Mouse (Mus musculus) erythroid progenitor cell, adult 5-6 weeks (primary cell): ENCODE measurements around the gene Sugp2. TPM values are rescaled to one million over a fixed set of nuclear protein-coding genes. Genes with fewer than 3 reads are reported as not detected.
"Not testable (repeated sequence)": the region's sequence is repeated elsewhere in the genome, so short reads cannot be mapped to it uniquely, and the experiment has no call there.

Source experiments
- ATAC-seq: replicated peaks from 2 replicates; pipeline ENCODE4 v1.8.0; 2016; ENCODE audit warnings: moderate number of reproducible peaks, mild to moderate bottlenecking, moderate TSS enrichment, inconsistent platforms; ENCODE audit not compliant: poor library complexity, low FRiP score, severe bottlenecking
- total RNA-seq, 2 experiments: library from RNA; stranded (forward) in 1 of 2; stranded (reverse) in 1 of 2; fragments of 150-400 nt in 1 of 2; fragments of 186-747, 209-891 nt in 1 of 2; gene quantifications; 2 replicates each; pipeline versions ENCODE4 v1.2.3 to v1.2.4; 2015 to 2017; ENCODE audit warnings: low replicate concordance in 2 of 2

Gene Sugp2
- total RNA-seq (2015; ENCODE audit: low replicate concordance), result 36.8 and 49.0 TPM in 2 replicates
- total RNA-seq (2017; ENCODE audit: low replicate concordance), result 51.5 and 60.7 TPM in 2 replicates

DNA sequence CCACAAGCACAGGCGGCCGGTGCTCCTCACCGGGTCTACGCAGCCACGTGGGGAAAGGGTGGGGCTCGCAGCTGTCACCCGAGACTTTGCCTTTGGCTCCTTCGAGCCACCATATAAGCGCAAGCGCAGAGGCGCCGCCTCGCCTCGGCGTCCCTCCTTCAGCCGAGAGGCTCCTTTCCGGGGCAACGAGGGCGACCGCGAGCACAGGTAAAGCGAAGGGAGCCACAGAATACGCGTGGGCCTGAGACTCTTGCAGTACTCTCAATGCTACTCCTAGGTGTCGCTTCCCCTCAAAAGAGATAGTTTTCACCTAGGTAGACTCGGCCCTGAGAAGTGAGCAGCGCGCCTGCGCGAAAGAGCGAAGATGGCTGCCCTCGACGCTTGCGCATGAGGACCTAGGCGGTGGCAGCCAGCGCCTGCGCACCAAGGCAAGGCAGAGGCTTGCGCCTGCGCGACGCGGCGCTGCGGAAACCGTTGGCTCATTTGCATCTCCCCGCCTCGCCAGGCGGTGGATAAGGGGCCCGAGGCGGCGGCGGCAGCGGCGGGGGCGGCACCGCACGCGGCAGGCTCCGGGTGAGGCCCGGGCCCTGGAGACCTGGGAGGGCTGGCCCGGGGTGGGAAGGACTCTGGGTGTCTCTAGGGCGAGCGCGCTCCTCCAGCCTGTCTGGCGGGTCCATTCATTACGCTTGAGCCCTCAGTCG is at the start of gene Sugp2, which contains the start of gene Armc6:
Sugp2 (plus strand) TSS at position 147 of the 701 bp plus-strand sequence.
Armc6 (minus strand) TSS at position 387 of the 701 bp plus-strand sequence.
- ATAC-seq, result peak; percentile 93

DNA sequence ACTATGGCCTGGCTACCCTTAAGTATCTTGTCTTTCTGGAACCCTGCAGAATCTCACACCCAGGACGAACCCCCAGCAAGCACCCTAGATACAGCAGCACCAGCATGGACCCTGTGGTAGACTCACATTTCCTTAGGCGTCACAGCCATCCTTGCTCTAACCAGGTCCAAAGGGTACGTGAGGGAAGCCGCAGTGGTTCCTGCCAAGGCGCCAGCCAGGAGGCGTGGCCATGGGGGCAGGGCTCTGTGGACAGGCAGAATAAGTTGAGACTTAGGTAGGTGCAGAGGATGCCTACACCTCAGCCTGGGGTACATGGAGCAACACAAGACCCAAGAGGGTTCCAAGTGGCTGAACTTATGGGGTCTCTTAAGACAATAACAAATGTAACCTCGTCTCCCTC is 45.3 kb upstream of the Sugp2 start:
- ATAC-seq, result no peak

DNA sequence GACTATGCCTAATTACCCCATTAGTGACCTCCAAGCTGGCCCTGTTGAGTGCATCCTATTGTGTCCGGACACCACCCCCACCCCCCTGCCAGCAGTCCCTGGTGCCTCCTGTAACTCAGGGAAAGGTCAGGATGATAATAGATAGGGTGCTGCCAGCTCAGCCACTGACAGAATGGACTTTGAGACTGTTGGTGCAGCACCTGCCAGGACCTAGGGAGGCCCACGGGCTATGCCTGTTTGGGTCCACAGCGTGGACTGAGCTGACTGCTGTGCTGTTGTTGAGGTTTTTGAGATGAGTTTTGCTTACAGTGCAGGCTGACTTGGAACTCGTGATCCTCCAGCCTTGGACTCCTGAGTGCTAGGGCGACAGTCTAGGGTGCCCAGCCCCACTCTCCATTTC is 40.8 kb upstream of the Sugp2 start:
- ATAC-seq, result no peak

DNA sequence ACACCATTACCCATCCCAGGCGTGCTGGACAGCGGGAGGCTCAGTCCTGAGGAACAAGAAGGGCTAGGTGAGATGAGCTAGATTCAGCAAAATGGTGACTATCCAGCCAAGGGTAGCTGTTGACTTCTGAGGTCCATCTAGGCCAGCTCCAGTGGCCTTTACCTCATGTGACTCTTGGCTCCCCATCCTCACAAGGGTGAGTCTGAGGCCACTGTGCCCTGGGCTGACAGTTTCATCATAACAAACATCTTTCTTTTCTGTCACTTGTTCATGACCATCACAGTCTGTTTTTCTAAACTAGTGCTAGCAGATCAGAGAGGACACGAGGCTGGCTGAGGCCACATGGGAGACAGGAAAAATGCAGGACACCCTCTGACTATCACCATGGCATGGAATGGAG is 39.8 kb upstream of the Sugp2 start:
- ATAC-seq, result no peak

DNA sequence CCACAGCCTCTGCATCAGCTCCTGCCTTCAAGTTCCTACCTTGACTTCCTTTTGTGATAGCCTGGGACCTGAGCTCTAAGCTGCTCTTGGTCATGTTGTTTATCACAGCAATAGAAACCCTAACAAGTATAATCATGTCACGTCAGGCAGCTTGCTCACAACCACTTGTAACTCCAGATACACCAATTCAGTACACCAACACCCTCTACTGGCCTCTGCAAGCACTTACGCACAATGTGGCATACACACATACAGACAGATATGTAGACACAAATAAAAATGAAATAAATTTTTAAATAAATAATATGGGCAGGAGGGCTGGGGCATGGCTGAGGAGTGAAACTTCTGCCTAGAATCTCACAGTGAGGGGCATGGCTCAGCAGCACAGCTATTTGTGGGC is 38.3 kb upstream of the Sugp2 start:
- ATAC-seq, result no peak

DNA sequence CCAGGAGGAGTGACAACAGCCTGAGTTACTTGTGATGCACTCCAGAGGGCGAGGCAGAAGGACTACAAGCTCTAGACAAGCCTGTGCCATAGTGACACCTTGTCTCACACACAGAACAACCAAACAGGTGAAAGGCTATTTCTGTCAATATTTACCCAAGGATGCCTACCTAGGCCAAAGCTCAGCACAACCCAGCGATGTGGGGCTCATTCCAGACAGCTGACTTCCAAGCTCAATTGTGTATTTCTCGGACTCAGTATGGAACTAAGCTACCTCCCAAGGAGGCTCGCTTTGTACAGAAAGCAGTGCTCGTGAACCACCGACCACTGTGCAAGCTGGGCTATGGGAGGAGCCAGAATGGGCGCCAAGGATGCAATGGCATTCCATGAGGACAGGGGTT is 36.4 kb upstream of the Sugp2 start:
- ATAC-seq, result no peak

DNA sequence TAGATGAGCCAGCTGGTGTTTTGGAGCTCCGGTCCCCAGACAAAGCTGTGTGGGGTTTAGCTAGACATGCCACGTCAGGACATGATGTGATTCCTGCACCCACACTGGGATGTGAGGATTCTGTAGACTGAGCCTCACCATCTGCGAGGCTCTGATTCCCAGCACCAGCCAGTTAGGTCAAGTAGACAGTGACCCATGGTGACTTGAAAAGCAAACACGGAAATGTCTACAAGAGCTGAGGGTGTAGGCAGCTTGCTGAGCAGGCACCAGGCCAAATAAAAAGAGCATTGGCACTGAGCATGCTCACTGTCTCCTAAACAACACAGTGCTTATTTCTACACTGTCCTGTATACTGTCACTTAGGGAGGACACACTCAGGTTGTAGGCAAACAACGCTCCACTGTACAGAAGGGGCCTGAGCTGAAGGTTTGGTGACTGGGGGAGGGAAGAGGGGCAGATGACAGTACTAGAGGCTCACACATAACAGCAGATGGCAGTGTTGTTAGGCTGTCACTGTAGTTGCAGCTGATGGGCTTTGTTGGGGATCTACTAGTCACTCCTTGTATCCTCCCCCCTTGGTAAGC is 33.8 kb upstream of the Sugp2 start:
- peak; percentile 44 for ATAC-seq

DNA sequence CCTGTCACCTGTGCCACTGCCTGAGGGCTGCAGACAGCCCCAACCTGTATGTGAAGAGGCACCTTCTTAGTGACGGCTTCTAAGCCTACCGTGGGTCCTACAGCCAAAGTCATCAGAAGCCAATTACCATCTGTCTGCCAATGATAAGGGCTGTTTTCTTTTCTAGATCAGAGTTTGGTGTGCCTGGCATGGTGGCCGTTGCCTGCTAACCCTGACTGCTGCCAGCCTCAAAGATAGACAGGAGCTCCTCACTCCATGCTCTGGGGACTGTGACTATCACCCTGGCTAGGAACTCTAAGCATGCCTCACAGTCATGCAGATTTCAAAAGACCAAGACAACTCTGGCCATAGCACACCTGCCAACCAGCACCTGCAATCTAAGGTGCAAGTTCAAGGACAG is 32.6 kb upstream of the Sugp2 start:
- ATAC-seq, result peak; percentile 89

DNA sequence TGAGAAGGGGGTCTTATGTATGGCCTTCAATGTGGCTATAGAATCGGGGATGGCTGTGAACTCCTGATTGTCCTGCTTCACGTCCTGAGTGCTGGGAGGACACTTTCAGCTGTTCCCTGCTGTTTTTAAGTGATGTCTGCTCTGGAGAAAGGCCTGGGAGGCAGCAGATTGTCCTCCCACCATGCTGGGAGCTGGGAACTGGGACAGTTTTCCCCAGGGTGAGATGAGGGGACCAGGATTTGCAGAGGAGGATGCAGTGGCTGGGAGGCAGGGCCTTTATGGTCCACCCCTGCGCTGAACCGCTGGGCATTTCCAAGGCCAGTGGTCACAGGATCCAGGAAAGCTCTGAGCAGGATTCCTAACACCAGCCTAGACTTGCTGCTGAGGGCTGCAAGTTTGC is 31.0 kb upstream of the Sugp2 start:
- no peak for ATAC-seq

DNA sequence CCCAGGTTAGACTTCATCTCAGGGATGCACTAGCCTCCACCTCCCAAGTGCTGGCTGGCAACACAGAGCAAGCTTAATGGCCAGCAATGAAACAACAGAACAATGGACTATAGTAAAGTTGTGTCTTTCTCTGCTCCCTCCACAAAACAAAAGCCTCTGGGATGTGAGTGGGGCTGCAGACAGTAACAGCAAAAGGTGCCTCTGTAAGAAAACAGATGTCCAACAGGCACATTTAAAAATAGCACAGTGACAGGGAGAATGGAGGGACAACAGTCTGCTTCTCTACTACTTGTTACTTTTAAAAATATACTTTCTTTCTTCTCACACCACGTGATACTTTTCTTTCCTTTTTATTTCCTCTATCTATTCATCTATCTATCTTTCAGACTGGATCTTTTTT is 29.3 kb upstream of the Sugp2 start:
- no peak for ATAC-seq

DNA sequence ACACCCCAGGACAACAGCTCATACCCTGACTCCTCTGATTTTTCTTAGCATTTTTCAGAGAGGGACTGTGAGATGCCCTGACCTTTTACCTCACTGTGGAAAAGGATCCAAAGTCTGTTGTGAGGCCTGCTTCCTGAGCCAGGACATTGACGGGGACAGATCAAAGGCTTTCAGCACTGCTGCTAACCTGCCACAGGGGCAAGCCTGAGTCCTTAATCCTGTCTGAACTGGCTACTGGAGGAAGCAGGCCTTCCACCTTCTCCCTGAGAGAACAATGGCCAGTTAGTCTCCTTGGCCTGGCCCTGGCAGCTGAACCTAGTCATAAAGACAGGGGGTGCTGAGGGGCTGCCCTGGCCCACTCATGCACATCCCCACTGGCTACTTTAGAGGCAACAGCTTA is 25.9 kb upstream of the Sugp2 start:
- no peak for ATAC-seq

DNA sequence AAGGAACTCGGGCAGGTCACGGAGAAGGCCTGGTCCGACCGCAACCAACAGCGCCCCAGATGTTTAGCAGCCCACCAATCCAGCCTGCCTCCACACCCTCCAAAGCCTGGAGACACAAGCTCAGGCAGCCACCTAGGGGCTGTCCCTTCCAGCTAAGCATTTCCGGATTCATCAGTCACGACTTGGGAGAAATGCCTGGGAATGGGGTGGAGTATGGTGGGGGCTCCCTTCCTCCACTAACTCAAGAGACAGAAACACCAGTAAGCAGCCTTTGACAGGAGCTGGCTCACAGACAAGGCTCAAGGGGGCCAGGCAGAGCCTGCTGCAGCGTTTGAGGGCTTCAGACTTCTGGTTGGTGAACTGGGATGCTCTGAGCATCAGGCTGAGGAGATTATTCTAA is 23.5 kb upstream of the Sugp2 start:
- no peak for ATAC-seq

DNA sequence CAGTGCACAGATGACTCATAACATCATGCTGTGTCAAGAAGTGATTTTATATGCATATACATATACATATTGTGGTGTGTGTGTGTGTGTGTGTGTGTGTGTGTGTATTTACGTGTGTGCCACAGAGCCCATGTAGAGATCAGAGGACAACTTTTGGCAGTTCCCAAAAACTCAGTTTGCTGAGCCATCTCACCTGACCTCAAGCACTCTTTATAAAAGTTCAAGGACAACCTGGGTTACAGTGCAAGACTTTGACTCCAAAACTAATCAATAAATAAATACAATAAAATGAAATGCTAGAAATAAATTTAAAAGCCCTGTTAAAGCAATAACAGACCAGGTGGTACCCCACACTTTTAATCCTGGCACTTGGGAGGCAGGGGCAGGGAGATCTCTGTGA is 22.8 kb upstream of the Sugp2 start:
- no peak for ATAC-seq

DNA sequence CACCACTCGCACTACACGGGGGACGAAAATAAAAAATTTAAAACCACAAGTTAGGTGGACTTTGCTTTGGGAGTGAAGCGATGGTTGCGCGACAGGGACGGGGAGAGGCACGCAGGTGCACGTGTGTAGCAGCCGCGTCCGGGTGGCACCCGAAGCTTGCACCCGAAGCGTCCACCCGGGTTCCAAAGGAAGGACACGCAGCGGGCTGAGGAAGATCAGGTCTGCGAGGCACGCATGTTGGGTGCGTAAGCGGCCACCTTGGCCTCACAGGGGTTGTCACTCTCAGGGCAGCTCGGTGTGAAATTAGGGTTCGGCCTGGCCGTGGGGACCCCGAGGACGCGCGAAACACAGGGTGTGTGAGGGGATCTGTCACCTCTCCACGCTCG is 22.3 kb upstream of the Sugp2 start:
- 0 out of 2 replicates have a peak, but pooled peaks have one; percentile 20 for ATAC-seq

DNA sequence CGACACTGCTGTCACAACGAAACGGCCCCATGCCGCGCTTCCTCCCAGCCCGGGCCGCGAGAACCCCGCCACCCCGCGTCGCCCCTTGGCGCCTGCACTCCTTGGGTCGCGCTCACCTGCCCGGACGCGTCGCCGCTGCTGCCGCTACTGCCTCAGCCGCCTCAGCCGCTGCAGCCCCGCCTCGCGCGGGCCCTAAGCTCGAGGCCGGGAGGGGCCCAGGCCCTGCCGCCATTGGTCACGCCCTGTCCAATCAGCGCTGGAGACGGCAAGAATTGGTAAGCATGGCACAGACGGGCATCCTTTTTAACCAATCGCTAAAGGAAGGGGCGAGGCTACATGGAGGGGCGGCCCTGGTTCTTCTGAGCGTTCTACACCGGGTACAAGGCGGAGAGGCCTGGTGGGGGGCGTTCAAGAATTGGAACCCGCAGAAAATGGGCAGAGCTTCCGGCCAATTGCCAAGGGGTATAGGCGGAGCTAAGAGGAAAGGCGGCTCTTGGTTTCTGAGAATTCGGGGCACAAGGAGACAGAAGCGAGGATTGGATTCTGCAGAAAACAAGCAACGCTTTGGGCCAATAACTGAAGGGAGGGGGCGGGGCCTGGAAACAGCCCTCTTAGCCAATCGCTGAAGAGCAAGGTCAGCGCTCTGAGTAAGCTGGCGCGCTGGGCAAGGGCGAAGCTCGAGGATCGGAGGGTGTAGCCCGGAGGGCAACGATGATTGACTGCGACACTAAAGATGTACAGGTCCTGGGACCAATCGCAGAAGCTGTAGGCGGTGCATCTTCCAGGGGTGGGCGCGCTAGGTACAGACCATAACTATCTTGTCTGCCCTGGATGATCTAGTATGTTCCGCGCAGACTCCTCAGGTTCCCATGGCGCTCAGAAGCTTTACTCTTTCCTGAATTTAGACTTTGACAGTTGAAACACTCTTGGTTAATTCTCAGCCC is 21.6 kb upstream of the Sugp2 start, which contains the start of gene Slc25a42:
Slc25a42 (minus strand) TSS at position 194 of the 944 bp plus-strand sequence.
- peak; percentile 88 for ATAC-seq

DNA sequence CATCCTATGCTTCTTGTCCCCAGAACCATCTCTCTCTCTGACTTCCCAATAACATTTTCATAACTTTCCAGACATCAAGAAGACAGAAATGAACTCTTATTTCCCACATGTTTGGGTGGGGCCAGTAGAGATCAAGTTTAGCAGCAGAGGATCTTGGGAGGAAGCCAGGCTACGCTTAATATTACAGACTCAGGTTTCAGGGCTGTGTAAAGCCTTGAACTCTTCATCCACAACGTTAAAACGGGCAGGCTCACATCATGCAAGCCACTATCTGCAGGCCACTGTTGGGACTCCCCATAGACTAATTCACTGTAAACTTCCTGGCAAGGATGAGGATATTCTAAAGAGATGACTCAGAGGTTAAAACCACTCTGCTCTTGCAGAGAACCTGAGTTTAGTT is 19.6 kb upstream of the Sugp2 start:
- ATAC-seq, result no peak

DNA sequence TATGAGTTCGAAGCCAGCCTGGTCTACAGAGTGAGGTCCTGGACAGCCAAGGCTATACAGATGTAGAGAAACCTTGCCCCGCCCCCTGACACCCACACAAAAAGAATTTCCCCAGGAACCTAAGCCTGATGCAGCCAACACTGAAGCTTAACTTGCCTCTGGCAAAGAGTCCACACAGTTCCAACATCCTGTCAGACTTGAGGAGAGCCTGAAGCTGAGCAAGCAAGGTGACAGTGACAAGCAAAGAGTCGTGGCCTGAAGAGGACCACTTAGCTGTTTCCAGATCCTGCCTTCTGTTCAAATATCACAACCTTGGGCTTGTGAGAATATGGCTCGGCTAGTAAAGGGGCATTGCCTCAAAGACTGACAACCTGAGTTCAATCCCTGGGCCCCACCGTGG is 18.9 kb upstream of the Sugp2 start:
- ATAC-seq, result no peak

DNA sequence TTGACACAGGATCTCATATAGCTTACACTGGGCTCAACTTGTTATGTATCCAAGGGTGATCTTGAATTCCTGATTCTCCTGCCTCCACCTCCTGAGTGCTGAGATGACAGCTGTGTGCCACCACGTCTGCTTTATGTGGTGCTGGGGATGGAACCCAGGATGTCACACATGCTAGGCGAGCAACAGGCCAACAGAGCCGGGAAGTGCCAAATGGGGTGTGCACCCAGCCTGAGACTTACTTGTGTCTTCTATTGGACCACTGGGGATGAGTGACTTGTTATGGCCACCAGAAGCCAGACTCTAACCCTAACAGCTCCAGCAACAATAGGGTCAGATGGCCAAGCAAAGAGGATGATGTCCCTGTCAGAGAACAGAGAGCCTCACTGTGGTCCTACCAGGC is 17.9 kb upstream of the Sugp2 start:
- ATAC-seq, result not testable (repeated sequence)

DNA sequence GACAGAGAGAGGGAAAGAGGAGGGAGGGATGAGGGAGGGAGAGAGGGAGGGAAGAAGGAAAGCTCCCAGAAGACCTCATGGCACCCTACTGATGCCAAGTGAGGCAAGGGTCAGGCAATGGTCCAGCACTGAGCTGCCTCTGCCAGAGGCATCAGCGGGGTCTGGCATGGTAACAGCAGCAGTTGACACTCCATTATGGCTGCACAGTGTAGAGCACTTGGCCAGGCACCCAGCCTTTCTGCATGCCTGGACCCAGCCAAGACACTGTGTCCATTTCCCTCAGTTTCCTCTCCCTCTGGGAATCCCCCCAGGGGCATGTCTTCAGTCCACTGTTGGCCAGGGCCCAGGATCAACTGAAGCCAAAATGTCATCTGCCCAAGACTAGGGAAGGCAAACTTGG is 17.5 kb upstream of the Sugp2 start:
- no peak for ATAC-seq

DNA sequence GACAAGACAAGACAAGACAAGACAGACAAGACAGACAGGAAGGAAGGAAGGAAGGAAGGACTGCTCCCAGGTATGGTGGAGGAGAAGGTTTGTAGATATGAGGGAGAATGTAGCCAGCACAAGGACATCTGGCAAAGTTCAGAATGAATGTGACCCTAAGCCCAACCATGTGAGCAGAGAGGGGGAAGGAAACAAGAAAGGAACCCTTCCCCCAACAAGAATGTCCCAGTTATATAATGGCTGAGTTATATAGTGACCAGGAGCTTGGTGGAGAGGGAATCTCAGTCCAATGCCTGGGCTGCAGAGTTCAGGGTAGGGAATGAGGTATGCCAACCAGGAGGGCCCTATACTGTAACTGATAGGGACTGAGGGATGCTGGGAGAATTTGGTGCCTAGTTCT is 16.6 kb upstream of the Sugp2 start:
- no peak for ATAC-seq
